Mouse (Mus musculus): Measurements from ENCODE around the gene Wasf2. TPM values are rescaled to one million over a fixed set of nuclear protein-coding genes. Genes with fewer than 3 reads are reported as not detected.

Gene Wasf2
- polyA plus RNA-seq, 1 experiment = 45.7 TPM

DNA sequence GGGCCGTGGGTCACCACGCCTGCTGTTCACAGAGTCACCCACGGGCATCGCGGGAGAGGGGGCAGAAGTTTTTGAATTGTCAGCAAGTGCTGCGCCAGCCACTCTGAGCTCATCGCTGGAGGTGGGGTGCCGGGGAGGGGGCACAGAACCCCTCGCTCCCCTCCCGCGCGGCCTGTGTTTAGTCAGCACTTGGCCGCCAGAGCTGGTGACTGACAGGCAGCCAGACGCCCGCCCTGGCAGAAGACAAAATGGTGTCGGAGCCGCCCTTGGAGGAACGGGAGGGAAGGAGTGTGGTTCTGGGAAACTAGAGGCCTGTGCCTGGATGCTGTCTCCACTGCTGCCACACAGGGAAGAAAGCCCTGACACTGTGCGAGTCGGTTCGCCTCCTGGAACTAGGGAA, 70.0 kb downstream of the Wasf2 start:
- 45% methylated on average over 21 of the region's 21 CpGs for WGBS
- peak overlapping the region; percentile 82 for H3K27ac ChIP-seq (ENCODE audit: insufficient read depth, low read depth, low read length)
- TF ChIP-seq CTCF (conservative IDR thresholded peaks at IDR 0.05; ENCODE audit: insufficient read depth, insufficient read length, low read depth, low read length) (no peak), POLR2A (IDR thresholded peaks at IDR 0.05; ENCODE audit: low read depth, low read length) (no peak)
- no peaks in the 10 kb centered on the region for H3K27me3 ChIP-seq (replicated peaks; ENCODE audit: control insufficient read depth, insufficient read depth, low read length)
- no peak overlapping the region for H3K4me3 ChIP-seq (ENCODE audit: insufficient read depth, low read depth, low read length)
- peak; percentile 51 for DNase-seq
- peaks cover 36% of the 10 kb centered on the region for H3K4me1 ChIP-seq (ENCODE audit: control insufficient read depth, insufficient read depth, low read length)
- 0 out of 2 replicates have a peak, but pooled peaks cover 2% of the 10 kb centered on the region for H3K36me3 ChIP-seq (ENCODE audit: control insufficient read depth, insufficient read depth, low read length)

DNA sequence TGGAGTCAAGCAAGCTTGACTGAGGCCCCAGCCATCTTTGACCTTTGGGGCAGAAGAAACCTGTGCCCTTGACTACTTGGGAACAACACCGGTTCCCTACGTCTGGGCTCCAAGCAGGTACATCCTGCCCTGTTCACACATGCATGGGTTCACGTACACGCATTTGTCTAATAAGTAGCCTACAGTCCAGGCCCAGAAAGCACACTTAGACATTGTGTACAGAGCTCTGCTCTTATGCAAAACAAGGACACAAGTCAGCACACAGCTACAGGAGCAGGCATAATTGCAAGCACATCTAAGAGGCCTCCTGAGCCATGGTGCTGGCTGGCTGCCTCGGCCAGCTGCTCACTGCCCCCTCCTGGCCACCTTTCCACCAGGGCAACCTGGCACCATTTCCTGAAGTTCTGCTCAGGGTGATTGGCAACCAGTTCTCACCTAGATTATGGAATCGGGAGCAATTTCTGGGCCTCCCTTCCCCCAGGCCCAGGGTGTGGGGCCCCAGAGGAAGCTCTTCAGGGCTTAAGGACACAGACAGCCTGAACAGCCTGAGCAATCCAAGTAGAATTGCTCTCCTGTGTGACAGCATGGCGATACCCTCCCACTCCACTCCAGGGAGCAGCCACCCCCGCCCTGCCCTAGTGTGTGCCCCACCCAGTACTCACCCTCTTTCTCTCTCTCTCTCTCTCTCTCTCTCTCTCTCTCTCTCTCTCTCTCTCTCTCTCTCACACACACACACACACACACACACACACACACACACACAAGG, 70.9 kb downstream of the Wasf2 start:
- Histone ChIP-seq H3K4me1 (ENCODE audit: control insufficient read depth, insufficient read depth, low read length) (peaks cover 35% of the 10 kb centered on the region), H3K4me3 (ENCODE audit: insufficient read depth, low read depth, low read length) (no peak overlapping the region), H3K27ac (ENCODE audit: insufficient read depth, low read depth, low read length) (peak overlapping the region; percentile 82), H3K36me3 (ENCODE audit: control insufficient read depth, insufficient read depth, low read length) (no peaks in the 10 kb centered on the region), H3K27me3 (replicated peaks; ENCODE audit: control insufficient read depth, insufficient read depth, low read length) (no peaks in the 10 kb centered on the region)
- TF ChIP-seq CTCF (conservative IDR thresholded peaks at IDR 0.05; ENCODE audit: insufficient read depth, insufficient read length, low read depth, low read length) (peak; percentile 86), POLR2A (IDR thresholded peaks at IDR 0.05; ENCODE audit: low read depth, low read length) (no peak)
- peak; percentile 92 for DNase-seq
- whole genome bisulfite sequencing = 36% methylated on average over 8 of the region's 8 CpGs

DNA sequence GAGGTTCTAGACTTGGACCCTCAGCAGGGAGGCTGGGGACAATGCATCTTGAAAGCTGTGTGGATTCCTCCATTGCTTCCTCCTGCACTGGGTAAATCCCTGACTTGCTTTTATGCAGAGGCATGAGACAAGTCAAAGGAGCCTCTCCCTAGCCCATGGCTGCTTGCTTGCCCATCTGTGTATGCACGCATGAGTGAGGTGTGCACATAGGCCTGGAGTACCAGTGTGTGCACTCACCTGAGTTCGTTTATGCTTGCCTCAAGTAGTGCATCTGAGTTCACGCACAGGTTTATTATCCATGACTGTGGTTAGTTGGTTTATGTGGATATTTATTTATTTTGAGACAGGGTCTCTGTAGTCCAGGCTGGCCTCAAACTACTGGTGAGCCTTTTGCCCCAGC, 71.9 kb downstream of the Wasf2 start:
- DNase-seq = no peak
- TF ChIP-seq CTCF (conservative IDR thresholded peaks at IDR 0.05; ENCODE audit: insufficient read depth, insufficient read length, low read depth, low read length) (no peak), POLR2A (IDR thresholded peaks at IDR 0.05; ENCODE audit: low read depth, low read length) (no peak)
- peaks cover 24% of the 10 kb centered on the region for H3K4me1 ChIP-seq (ENCODE audit: control insufficient read depth, insufficient read depth, low read length)
- no peak overlapping the region for H3K27ac ChIP-seq (ENCODE audit: insufficient read depth, low read depth, low read length)
- H3K4me3 ChIP-seq (ENCODE audit: insufficient read depth, low read depth, low read length) = no peak overlapping the region
- no peaks in the 10 kb centered on the region for H3K36me3 ChIP-seq (ENCODE audit: control insufficient read depth, insufficient read depth, low read length)
- no peaks in the 10 kb centered on the region for H3K27me3 ChIP-seq (replicated peaks; ENCODE audit: control insufficient read depth, insufficient read depth, low read length)
- 93% methylated on average over 3 of the region's 3 CpGs for WGBS

DNA sequence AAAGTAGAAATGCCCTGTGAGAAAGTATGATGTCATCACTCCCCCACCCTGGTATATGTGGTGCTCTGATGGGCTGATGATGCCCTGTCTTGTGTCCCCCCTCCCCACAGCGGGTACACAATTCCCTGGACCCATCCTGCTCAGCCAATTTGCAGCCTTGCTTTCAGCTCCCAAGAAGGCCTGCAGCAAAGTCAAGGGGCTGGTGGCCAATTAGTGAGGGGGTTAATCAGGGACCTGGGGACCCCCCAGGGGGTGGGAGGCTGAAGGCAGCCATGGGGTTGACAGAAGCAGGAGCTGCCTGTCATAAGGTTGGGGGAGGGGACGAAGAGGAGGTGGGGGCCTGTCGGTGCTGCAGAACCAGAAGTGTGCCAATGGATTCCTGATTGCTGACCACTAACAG, 73.3 kb downstream of the Wasf2 start:
- TF ChIP-seq POLR2A (IDR thresholded peaks at IDR 0.05; ENCODE audit: low read depth, low read length) = no peak
- no peak for TF ChIP-seq CTCF (conservative IDR thresholded peaks at IDR 0.05; ENCODE audit: insufficient read depth, insufficient read length, low read depth, low read length)
- no peak overlapping the region for H3K27ac ChIP-seq (ENCODE audit: insufficient read depth, low read depth, low read length)
- 71% methylated on average over 3 of the region's 3 CpGs for WGBS
- peaks cover 15% of the 10 kb centered on the region; the same call in 1 of the 2 replicates for H3K4me1 ChIP-seq (ENCODE audit: control insufficient read depth, insufficient read depth, low read length)
- no peaks in the 10 kb centered on the region for H3K36me3 ChIP-seq (ENCODE audit: control insufficient read depth, insufficient read depth, low read length)
- H3K4me3 ChIP-seq (ENCODE audit: insufficient read depth, low read depth, low read length) = no peak overlapping the region
- no peaks in the 10 kb centered on the region for H3K27me3 ChIP-seq (replicated peaks; ENCODE audit: control insufficient read depth, insufficient read depth, low read length)
- DNase-seq = no peak

DNA sequence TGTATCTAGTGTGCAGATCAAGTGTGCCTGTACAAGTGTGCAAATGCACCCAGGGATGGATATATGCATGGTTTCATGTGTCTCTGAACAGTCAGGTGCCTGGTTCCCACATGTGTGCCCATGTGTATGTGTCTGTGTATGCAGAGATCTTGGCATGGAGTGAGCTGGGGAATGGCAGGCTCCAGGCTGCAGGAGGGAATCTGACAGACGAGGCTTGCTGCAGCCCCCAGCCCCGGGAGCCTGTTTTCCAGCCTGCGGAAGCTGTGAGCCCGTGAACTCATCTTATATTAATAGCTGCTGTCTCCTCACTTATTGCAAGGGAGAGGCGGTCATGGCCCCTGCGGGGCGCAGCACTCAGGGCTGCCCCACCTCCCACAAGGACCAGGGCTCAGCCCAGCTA, 74.1 kb downstream of the Wasf2 start:
- Histone ChIP-seq H3K27ac (ENCODE audit: insufficient read depth, low read depth, low read length) (no peak overlapping the region), H3K4me3 (ENCODE audit: insufficient read depth, low read depth, low read length) (no peak overlapping the region), H3K27me3 (replicated peaks; ENCODE audit: control insufficient read depth, insufficient read depth, low read length) (no peaks in the 10 kb centered on the region), H3K36me3 (ENCODE audit: control insufficient read depth, insufficient read depth, low read length) (no peaks in the 10 kb centered on the region), H3K4me1 (ENCODE audit: control insufficient read depth, insufficient read depth, low read length) (peaks cover 11% of the 10 kb centered on the region; the same call in 1 of the 2 replicates)
- 49% methylated on average over 7 of the region's 7 CpGs for WGBS
- TF ChIP-seq POLR2A (IDR thresholded peaks at IDR 0.05; ENCODE audit: low read depth, low read length) (no peak), CTCF (conservative IDR thresholded peaks at IDR 0.05; ENCODE audit: insufficient read depth, insufficient read length, low read depth, low read length) (no peak)
- no peak for DNase-seq

DNA sequence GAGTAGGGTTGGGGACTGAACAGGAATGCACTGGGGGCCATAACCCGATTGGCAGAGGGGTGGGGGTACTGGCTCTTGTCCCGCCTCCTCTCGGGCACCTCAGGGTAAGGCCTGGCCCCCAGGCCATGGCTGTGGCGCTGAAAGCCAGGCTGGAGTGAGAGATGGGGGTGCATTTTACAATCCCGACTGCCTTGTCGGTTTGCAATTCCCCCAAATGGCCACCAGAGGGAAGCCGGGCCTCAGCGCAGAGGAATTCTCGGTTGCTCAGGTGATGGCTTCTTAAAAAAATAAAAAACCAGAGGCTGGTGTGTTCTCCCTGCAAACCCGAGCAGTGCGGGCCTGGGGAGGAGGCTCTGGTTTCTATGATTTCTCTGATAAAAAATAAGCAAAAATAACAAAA, 79.1 kb downstream of the Wasf2 start:
- no peaks in the 10 kb centered on the region for H3K27me3 ChIP-seq (replicated peaks; ENCODE audit: control insufficient read depth, insufficient read depth, low read length)
- no peaks in the 10 kb centered on the region for H3K36me3 ChIP-seq (ENCODE audit: control insufficient read depth, insufficient read depth, low read length)
- H3K27ac ChIP-seq (ENCODE audit: insufficient read depth, low read depth, low read length) = no peak overlapping the region
- DNase-seq = peak; percentile 66
- no peak overlapping the region for H3K4me3 ChIP-seq (ENCODE audit: insufficient read depth, low read depth, low read length)
- TF ChIP-seq POLR2A (IDR thresholded peaks at IDR 0.05; ENCODE audit: low read depth, low read length) (no peak), CTCF (conservative IDR thresholded peaks at IDR 0.05; ENCODE audit: insufficient read depth, insufficient read length, low read depth, low read length) (peak; percentile 83)
- 6% methylated on average over 11 of the region's 11 CpGs for WGBS
- peaks cover 5% of the 10 kb centered on the region; the same call in 1 of the 2 replicates for H3K4me1 ChIP-seq (ENCODE audit: control insufficient read depth, insufficient read depth, low read length)

DNA sequence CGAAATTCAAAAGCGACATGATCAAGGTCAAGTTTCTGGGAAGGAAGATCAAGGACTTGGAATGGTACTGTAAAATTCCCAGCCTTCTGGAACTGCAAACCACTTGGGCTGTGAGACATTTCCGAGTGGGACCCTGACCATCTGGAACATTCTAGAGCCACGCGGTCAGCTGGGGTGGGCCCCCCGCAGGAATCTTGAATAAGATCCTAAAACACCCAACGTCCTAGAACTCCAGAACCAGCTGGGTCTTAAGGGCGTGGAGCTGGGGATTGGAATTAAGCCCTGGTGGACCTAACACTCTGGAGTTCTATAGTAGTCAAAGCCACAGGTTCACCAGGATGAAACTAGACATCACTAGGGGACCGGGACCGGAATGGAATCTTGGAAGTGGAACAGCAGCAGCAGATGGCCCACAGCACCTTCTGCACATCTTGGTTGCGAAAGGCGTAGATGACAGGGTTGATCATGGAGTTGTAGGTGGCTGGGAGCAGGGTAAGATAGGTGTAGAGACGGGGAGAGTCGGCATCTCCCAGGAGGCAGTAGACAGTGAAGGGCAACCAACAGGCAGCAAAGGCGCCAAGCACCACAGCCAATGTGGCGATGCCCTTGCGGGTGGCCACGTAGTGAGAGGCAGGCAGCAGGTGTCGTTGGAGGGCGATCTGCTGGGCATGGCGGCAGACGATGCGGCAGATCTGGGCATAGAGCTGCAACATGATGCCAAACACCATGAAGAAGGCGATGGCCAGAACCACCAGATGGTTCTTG, 79.9 kb downstream of the Wasf2 start:
- DNase-seq = no peak
- no peaks in the 10 kb centered on the region for H3K36me3 ChIP-seq (ENCODE audit: control insufficient read depth, insufficient read depth, low read length)
- H3K27me3 ChIP-seq (replicated peaks; ENCODE audit: control insufficient read depth, insufficient read depth, low read length) = no peaks in the 10 kb centered on the region
- H3K27ac ChIP-seq (ENCODE audit: insufficient read depth, low read depth, low read length) = no peak overlapping the region
- H3K4me3 ChIP-seq (ENCODE audit: insufficient read depth, low read depth, low read length) = no peak overlapping the region
- WGBS = 89% methylated on average over 24 of the region's 24 CpGs
- TF ChIP-seq CTCF (conservative IDR thresholded peaks at IDR 0.05; ENCODE audit: insufficient read depth, insufficient read length, low read depth, low read length) = no peak
- TF ChIP-seq POLR2A (IDR thresholded peaks at IDR 0.05; ENCODE audit: low read depth, low read length) = no peak
- peaks cover 5% of the 10 kb centered on the region; the same call in 1 of the 2 replicates for H3K4me1 ChIP-seq (ENCODE audit: control insufficient read depth, insufficient read depth, low read length)
